ENCODE assay signal across 10 mouse cellular contexts in genomic region chr8:10017231-10017630, GRCm38 (mm10). TPM values are rescaled to one million over a fixed set of nuclear protein-coding genes. Genes with fewer than 3 reads are reported as not detected.
DNase-seq lines count a peak whose midpoint lies in the region; ATAC-seq and TF ChIP-seq lines count a peak whose summit lies in the region.
"Had no signal": no experiment of that assay in that cellular context is flagged by ENCODE, and none has a peak within 500 bp of the region (broad histone marks: within the 10 kb centered on the region; RNA-seq: fewer than 3 reads in every experiment).

No protein-coding gene starts in this region.

- no peaks in the 10 kb centered on the region; the same call in 1 of the 2 replicates for H3K9me3 ChIP-seq in heart, embryonic 12.5 days (replicated peaks)
- no peaks in the 10 kb centered on the region for H3K9me3 ChIP-seq in midbrain, postnatal 0 days (ENCODE audit: low read length)
- no peaks in the 10 kb centered on the region for H3K9me3 ChIP-seq in midbrain, embryonic 13.5 days
- H3K9me3 ChIP-seq: forebrain, embryonic 10.5 days had no signal

- ATAC-seq in heart, embryonic 12.5 days (ENCODE audit: insufficient number of reproducible peaks, low FRiP score), result no peak
- no peak for ATAC-seq in midbrain, postnatal 0 days (ENCODE audit: low FRiP score)
- ATAC-seq in midbrain, embryonic 13.5 days, result no peak
- ATAC-seq in megakaryocyte progenitor cell, adult 5-6 weeks (replicated peaks; ENCODE audit: poor library complexity), result no peak

- no peak overlapping the region for H3K27ac ChIP-seq in heart, embryonic 12.5 days (ENCODE audit: poor library complexity, severe bottlenecking)
- no peak overlapping the region for H3K27ac ChIP-seq in midbrain, postnatal 0 days (ENCODE audit: low read depth, low read length)
- H3K27ac ChIP-seq in midbrain, embryonic 13.5 days, result no peak overlapping the region
- H3K27ac ChIP-seq: forebrain, embryonic 10.5 days; left cerebral cortex, adult 2 months had no signal

- no peaks in the 10 kb centered on the region for H3K36me3 ChIP-seq in heart, embryonic 12.5 days
- H3K36me3 ChIP-seq in midbrain, postnatal 0 days (ENCODE audit: insufficient read depth, low read length), result no peaks in the 10 kb centered on the region
- H3K36me3 ChIP-seq in midbrain, embryonic 13.5 days, result no peaks in the 10 kb centered on the region
- H3K36me3 ChIP-seq: forebrain, embryonic 10.5 days had no signal

- no peaks in the 10 kb centered on the region for H3K27me3 ChIP-seq in heart, embryonic 12.5 days (replicated peaks)
- H3K27me3 ChIP-seq in midbrain, postnatal 0 days (ENCODE audit: insufficient read depth, low read length), result no peaks in the 10 kb centered on the region
- H3K27me3 ChIP-seq in midbrain, embryonic 13.5 days, result 0 out of 2 replicates have a peak, but pooled peaks cover 6% of the 10 kb centered on the region

- no peak overlapping the region for H3K4me3 ChIP-seq in heart, embryonic 12.5 days
- H3K4me3 ChIP-seq in midbrain, postnatal 0 days (ENCODE audit: low read depth, low read length), result no peak overlapping the region
- no peak overlapping the region for H3K4me3 ChIP-seq in midbrain, embryonic 13.5 days (replicated peaks)
- H3K4me3 ChIP-seq: forebrain, embryonic 10.5 days; left cerebral cortex, adult 2 months had no signal

- no peak for TF ChIP-seq CTCF in midbrain, postnatal 0 days (IDR thresholded peaks at IDR 0.05)

- peak; percentile 14 for DNase-seq in adrenal gland, postnatal 10 days
- no peak for DNase-seq in adrenal gland, adult 2 months
- peak; percentile 9 for DNase-seq in heart, adult 8-10 months (ENCODE audit: low spot score)
- peak; percentile 80 for DNase-seq in midbrain, postnatal 0 days (ENCODE audit: low spot score)
- peak; percentile 47 for DNase-seq in testis, postnatal 10 days (ENCODE audit: low spot score)

- no peak overlapping the region for H3K4me2 ChIP-seq in heart, embryonic 12.5 days
- H3K4me2 ChIP-seq in midbrain, postnatal 0 days (ENCODE audit: low read depth, low read length, poor library complexity, severe bottlenecking), result no peak overlapping the region
- H3K4me2 ChIP-seq in midbrain, embryonic 13.5 days (replicated peaks), result no peak overlapping the region

- H3K9ac ChIP-seq in heart, embryonic 12.5 days, result no peak overlapping the region
- no peak overlapping the region for H3K9ac ChIP-seq in midbrain, postnatal 0 days (replicated peaks; ENCODE audit: low read length, poor library complexity, severe bottlenecking)
- no peak overlapping the region for H3K9ac ChIP-seq in midbrain, embryonic 13.5 days (replicated peaks)

- 60% methylated on average over 3 of the region's 3 CpGs for WGBS in heart, embryonic 12.5 days
- 41% methylated on average over 3 of the region's 3 CpGs for WGBS in midbrain, postnatal 0 days
- 55% methylated on average over 3 of the region's 3 CpGs for WGBS in midbrain, embryonic 13.5 days

- no peaks in the 10 kb centered on the region for H3K4me1 ChIP-seq in heart, embryonic 12.5 days (replicated peaks)
- H3K4me1 ChIP-seq in midbrain, postnatal 0 days (ENCODE audit: insufficient read depth, low read length), result no peaks in the 10 kb centered on the region
- H3K4me1 ChIP-seq in midbrain, embryonic 13.5 days (replicated peaks), result peaks cover 3% of the 10 kb centered on the region; the same call in 1 of the 2 replicates
- H3K4me1 ChIP-seq: forebrain, embryonic 10.5 days had no signal

RNA-seq across cellular contexts. Expression of gene Tnfsf13b, which starts 11.0 kb away (rescaled TPM):
- 1 to 10 TPM; 2.3 to 4.5 TPM for total RNA-seq in adrenal gland, postnatal 10 days (2021)
- total RNA-seq in adrenal gland, adult 2 months (2021), result 10 to 100 TPM in 1 of 2 experiments, 1 to 10 TPM in 1; 5.9 to 13.4 TPM
- polyA plus RNA-seq in adrenal gland, adult 2 months (2012; rRNA removed), result 4.8 and 5.1 TPM in 2 replicates
- 1 to 10 TPM; 5.1 to 7.8 (median 5.7) TPM for total RNA-seq in heart, adult 8-10 months (2022)
- 0.26 and 0.30 TPM in 2 replicates for polyA plus RNA-seq in heart, embryonic 12.5 days (2016; fragmentation: Nextera tagmentation; extraction: Ambion mirVana)
- 0.33 and 1.1 TPM in 2 replicates for total RNA-seq in midbrain, postnatal 0 days (2014; rRNA removed)
- 0.59 and 1.1 TPM in 2 replicates for polyA plus RNA-seq in midbrain, postnatal 0 days (2015; fragmentation: Nextera tagmentation; extraction: Ambion mirVana)
- 0.32 and 0.34 TPM in 2 replicates for polyA plus RNA-seq in midbrain, embryonic 13.5 days (2015; fragmentation: Nextera tagmentation; extraction: Ambion mirVana)
- 4.0 and 6.3 TPM in 2 replicates for total RNA-seq in megakaryocyte progenitor cell, adult 5-6 weeks (2015)
- total RNA-seq in megakaryocyte progenitor cell, adult 5-6 weeks (2017), result 0.25 and 1.9 TPM in 2 replicates

RNA-seq across cellular contexts. Expression of gene Abhd13, which starts 39.7 kb away (rescaled TPM):
- 10 to 100 TPM; 17.9 to 18.1 TPM for total RNA-seq in adrenal gland, postnatal 10 days (2021)
- 10 to 100 TPM; 18.9 to 22.6 TPM for total RNA-seq in adrenal gland, adult 2 months (2021)
- polyA plus RNA-seq in adrenal gland, adult 2 months (2012; rRNA removed), result 2.1 and 2.7 TPM in 2 replicates
- 1 to 10 TPM; 8.5 to 9.5 (median 9.2) TPM for total RNA-seq in heart, adult 8-10 months (2022)
- polyA plus RNA-seq in heart, embryonic 12.5 days (2016; fragmentation: Nextera tagmentation; extraction: Ambion mirVana), result 17.6 and 18.6 TPM in 2 replicates
- 21.3 and 29.1 TPM in 2 replicates for total RNA-seq in midbrain, postnatal 0 days (2014; rRNA removed)
- polyA plus RNA-seq in midbrain, postnatal 0 days (2015; fragmentation: Nextera tagmentation; extraction: Ambion mirVana), result 11.2 and 12.3 TPM in 2 replicates
- 13.8 and 14.4 TPM in 2 replicates for polyA plus RNA-seq in midbrain, embryonic 13.5 days (2015; fragmentation: Nextera tagmentation; extraction: Ambion mirVana)
- total RNA-seq in megakaryocyte progenitor cell, adult 5-6 weeks (2015), result 12.4 and 12.9 TPM in 2 replicates
- 13.2 and 15.5 TPM in 2 replicates for total RNA-seq in megakaryocyte progenitor cell, adult 5-6 weeks (2017)

RNA-seq across cellular contexts. Expression of gene Lig4, which starts 39.7 kb away (rescaled TPM):
- total RNA-seq in adrenal gland, postnatal 10 days (2021), result 1 to 10 TPM; 4.9 to 5.0 TPM
- 1 to 10 TPM; 8.1 to 8.2 TPM for total RNA-seq in adrenal gland, adult 2 months (2021)
- polyA plus RNA-seq in adrenal gland, adult 2 months (2012; rRNA removed), result 1.3 and 1.5 TPM in 2 replicates
- 1 to 10 TPM; 4.6 to 6.3 (median 5.9) TPM for total RNA-seq in heart, adult 8-10 months (2022)
- polyA plus RNA-seq in heart, embryonic 12.5 days (2016; fragmentation: Nextera tagmentation; extraction: Ambion mirVana), result 5.0 and 5.4 TPM in 2 replicates
- total RNA-seq in midbrain, postnatal 0 days (2014; rRNA removed), result 4.1 and 4.2 TPM in 2 replicates
- 7.3 and 8.2 TPM in 2 replicates for polyA plus RNA-seq in midbrain, postnatal 0 days (2015; fragmentation: Nextera tagmentation; extraction: Ambion mirVana)
- polyA plus RNA-seq in midbrain, embryonic 13.5 days (2015; fragmentation: Nextera tagmentation; extraction: Ambion mirVana), result 11.4 and 13.6 TPM in 2 replicates
- total RNA-seq in megakaryocyte progenitor cell, adult 5-6 weeks (2015), result 1.7 and 1.9 TPM in 2 replicates
- 0.71 and 2.2 TPM in 2 replicates for total RNA-seq in megakaryocyte progenitor cell, adult 5-6 weeks (2017)
